Mouse (Mus musculus) midbrain, postnatal 0 days (tissue): ENCODE data around the gene Atp6ap2. TPM values are rescaled to one million over a fixed set of nuclear protein-coding genes. Genes with fewer than 3 reads are reported as not detected.

Source experiments
- ATAC-seq: fragments of 200-750 bp; cut with Nextera tagmentation; 2 replicates; pipeline ENCODE4 v1.8.0; 2017; ENCODE audit warnings: moderate number of reproducible peaks, mild to moderate bottlenecking, moderate TSS enrichment, moderate library complexity; ENCODE audit not compliant: low FRiP score
- DNase-seq: peaks from one replicate; pipeline ENCODE4 v3.0.0-alpha.2; 2015; ENCODE audit warnings: low spot score
- H3K27ac ChIP-seq: fragments of 300-500 bp; sonication (generic); 2 replicates; pipeline ENCODE4 v1.5.1; 2014; ENCODE audit warnings: low read depth, mild to moderate bottlenecking, low read length, mixed read lengths
- H3K27me3 ChIP-seq: fragments of 300-500 bp; sonication (generic); 2 replicates; pipeline ENCODE4 v1.6.1; 2014; ENCODE audit warnings: low read length, control low read depth, mixed read lengths; ENCODE audit not compliant: insufficient read depth
- H3K36me3 ChIP-seq: fragments of 300-500 bp; sonication (generic); 2 replicates; pipeline ENCODE4 v1.6.1; 2014; ENCODE audit warnings: low read length, control low read depth, mixed read lengths; ENCODE audit not compliant: insufficient read depth
- H3K4me1 ChIP-seq: fragments of 300-500 bp; sonication (generic); 2 replicates; pipeline ENCODE4 v1.6.1; 2014; ENCODE audit warnings: mild to moderate bottlenecking, control low read depth, antibody characterized with exemption, low read length, mixed read lengths; ENCODE audit not compliant: insufficient read depth
- H3K4me2 ChIP-seq: fragments of 300-500 bp; sonication (generic); 2 replicates; pipeline ENCODE4 v1.6.1; 2014; ENCODE audit warnings: low read depth, mild to moderate bottlenecking, low read length, mixed read lengths; ENCODE audit not compliant: poor library complexity, severe bottlenecking
- H3K4me3 ChIP-seq: fragments of 300-500 bp; sonication (generic); 2 replicates; pipeline ENCODE4 v1.5.1; 2014; ENCODE audit warnings: low read depth, mild to moderate bottlenecking, low read length, moderate library complexity
- H3K9ac ChIP-seq: fragments of 300-500 bp; sonication (generic); replicated peaks from 2 replicates; pipeline ENCODE4 v1.6.1; 2014; ENCODE audit warnings: mild to moderate bottlenecking, low read length, moderate library complexity, mixed read lengths; ENCODE audit not compliant: poor library complexity, severe bottlenecking
- H3K9me3 ChIP-seq: fragments of 300-500 bp; sonication (generic); 2 replicates; pipeline ENCODE4 v1.6.1; 2016; ENCODE audit warnings: low read length, control low read depth
- CTCF ChIP-seq: IDR thresholded peaks from 2 replicates; pipeline ENCODE4 v1.5.1; 2016; ENCODE audit warnings: antibody characterized with exemption, mild to moderate bottlenecking
- WGBS: fragments of 180-500 bp; shearing (Covaris S2); extraction: QIAGEN DNeasy Blood & Tissue Kit; methylation state at CpG from one replicate; pipeline ENCODE4 v1.1.7; 2014; 5-methylcytosine and 5-hydroxymethylcytosine counted together
- polyA plus RNA-seq: library from polyadenylated mRNA; unstranded; fragments of >200 nt; fragmentation: Nextera tagmentation; extraction: Ambion mirVana; gene quantifications from 2 replicates; pipeline ENCODE4 v1.2.1, GENCODE M21; 2015
- total RNA-seq: library from RNA; depleted of rRNA; stranded (reverse); fragments of >200 nt; gene quantifications from 2 replicates; pipeline ENCODE4 v1.2.3, GENCODE M21; 2014; rRNA removed

The Atp6ap2 gene
- total and polyA plus RNA-seq, 2 experiments from 2014 or later = 135 to 269 TPM

DNA sequence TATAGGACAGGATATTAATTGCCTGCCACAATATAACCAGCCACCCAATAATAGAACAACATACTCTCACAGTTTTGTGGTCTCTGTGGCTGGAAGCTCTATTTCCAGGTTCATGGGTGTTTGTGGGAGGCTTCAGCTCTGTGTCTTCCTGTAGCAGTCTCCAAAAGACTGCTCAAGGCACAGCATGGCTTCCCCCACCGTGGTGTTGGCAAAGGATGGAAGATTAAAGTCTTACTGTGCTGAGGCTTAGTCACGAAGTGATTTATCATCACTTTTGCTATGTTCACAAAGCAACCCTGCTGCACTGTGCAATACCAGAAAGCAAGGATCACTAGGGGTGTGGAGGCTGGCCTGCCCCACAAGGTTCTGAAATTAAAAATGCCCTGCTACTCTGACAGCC, 66.3 kb downstream of the Atp6ap2 start:
- DNase-seq (no peak), ATAC-seq (no peak)
- no peak overlapping the region for H3K27ac ChIP-seq
- no peak overlapping the region for H3K4me2 ChIP-seq
- 43% methylated on average over 2 of the region's 2 CpGs for WGBS
- H3K4me3 ChIP-seq = no peak overlapping the region
- peaks cover 7% of the 10 kb centered on the region; the same call in 1 of the 2 replicates for H3K36me3 ChIP-seq
- H3K27me3 ChIP-seq = no peaks in the 10 kb centered on the region
- no peaks in the 10 kb centered on the region for H3K4me1 ChIP-seq
- H3K9ac ChIP-seq = no peak overlapping the region
- TF ChIP-seq CTCF = no peak
- H3K9me3 ChIP-seq = no peaks in the 10 kb centered on the region

Other genes starting within 250 kb of the Atp6ap2 start
- gene 1810030O07Rik, start 85.9 kb downstream of the Atp6ap2 start, total RNA-seq = 19.3 and 23.8 TPM in 2 replicates
- 19.1 and 19.3 TPM in 2 replicates for gene 1810030O07Rik, start 85.9 kb downstream of the Atp6ap2 start, polyA plus RNA-seq
- gene Med14, start 174.3 kb downstream of the Atp6ap2 start, total RNA-seq = 24.9 and 37.5 TPM in 2 replicates
- gene Med14, start 174.3 kb downstream of the Atp6ap2 start, polyA plus RNA-seq = 7.6 and 9.1 TPM in 2 replicates